Mouse (Mus musculus) B cell, adult 67 days (primary cell): ENCODE data around the gene Mrps26. TPM values are rescaled to one million over a fixed set of nuclear protein-coding genes. Genes with fewer than 3 reads are reported as not detected.

ENCODE experiments used
- total RNA-seq, 2 experiments: library from RNA; stranded (reverse); gene quantifications; 4 replicates each; pipeline ENCODE4 v1.2.4; 2023

Mrps26 gene
- 10 to 100 TPM; 51.4 to 51.5 TPM for total RNA-seq

GRCm38 (mm10) chr2:130563212-130564055 is at the start of gene Mrps26:
Mrps26 (plus strand) TSS chr2:130563742.

GRCm38 (mm10) chr2:130575873-130576272 is 12.3 kb downstream of the Mrps26 start, which contains the start of gene Oxt:
Oxt (plus strand) TSS chr2:130576173.

GRCm38 (mm10) chr2:130582552-130582951 is 19.0 kb downstream of the Mrps26 start, which contains the start of gene Avp:
Avp (minus strand) TSS chr2:130582554.

Other genes with a start within 250 kb of the Mrps26 start
- 1 to 10 TPM in 1 of 2 experiments, not detected in 1; 1.2 TPM for gene Cpxm1, start 166.2 kb upstream of the Mrps26 start, total RNA-seq
- gene Gm28372, start 158.5 kb upstream of the Mrps26 start, total RNA-seq: not detected
- gene 1700020A23Rik, start 158.5 kb upstream of the Mrps26 start, total RNA-seq: not detected
- gene Tmem239, start 157.3 kb upstream of the Mrps26 start, total RNA-seq: not detected
- 100 to 1,000 TPM; 156 to 175 TPM for gene Vps16, start 139.4 kb upstream of the Mrps26 start, total RNA-seq
- 10 to 100 TPM; 22.2 to 26.2 TPM for gene Pced1a, start 139.0 kb upstream of the Mrps26 start, total RNA-seq
- gene Ptpra, start 113.5 kb upstream of the Mrps26 start, total RNA-seq: 100 to 1,000 TPM; 104 to 116 TPM
- not detected for gene Oxt, start 12.4 kb downstream of the Mrps26 start, total RNA-seq
- gene Avp, start 18.8 kb downstream of the Mrps26 start, total RNA-seq: not detected
- 10 to 100 TPM; 11.4 to 13.1 TPM for gene Fastkd5, start 66.3 kb downstream of the Mrps26 start, total RNA-seq
- gene Ubox5, start 66.3 kb downstream of the Mrps26 start, total RNA-seq: 1 to 10 TPM; 5.8 to 9.7 TPM
- gene Lzts3, start 79.1 kb downstream of the Mrps26 start, total RNA-seq: 1 to 10 TPM; 5.4 to 5.9 TPM
- 100 to 1,000 TPM; 143 to 150 TPM for gene Ddrgk1, start 100.9 kb downstream of the Mrps26 start, total RNA-seq
- gene Itpa, start 103.9 kb downstream of the Mrps26 start, total RNA-seq: 10 to 100 TPM; 17.8 to 22.2 TPM
- 1 to 10 TPM; 5.8 to 7.1 TPM for gene Slc4a11, start 133.8 kb downstream of the Mrps26 start, total RNA-seq